Mouse (Mus musculus): ENCODE measurements around the gene Trim28. TPM values are rescaled to one million over a fixed set of nuclear protein-coding genes. Genes with fewer than 3 reads are reported as not detected.

The Trim28 gene
- polyA plus RNA-seq, 1 experiment from 2014 or later, result 480 TPM

DNA sequence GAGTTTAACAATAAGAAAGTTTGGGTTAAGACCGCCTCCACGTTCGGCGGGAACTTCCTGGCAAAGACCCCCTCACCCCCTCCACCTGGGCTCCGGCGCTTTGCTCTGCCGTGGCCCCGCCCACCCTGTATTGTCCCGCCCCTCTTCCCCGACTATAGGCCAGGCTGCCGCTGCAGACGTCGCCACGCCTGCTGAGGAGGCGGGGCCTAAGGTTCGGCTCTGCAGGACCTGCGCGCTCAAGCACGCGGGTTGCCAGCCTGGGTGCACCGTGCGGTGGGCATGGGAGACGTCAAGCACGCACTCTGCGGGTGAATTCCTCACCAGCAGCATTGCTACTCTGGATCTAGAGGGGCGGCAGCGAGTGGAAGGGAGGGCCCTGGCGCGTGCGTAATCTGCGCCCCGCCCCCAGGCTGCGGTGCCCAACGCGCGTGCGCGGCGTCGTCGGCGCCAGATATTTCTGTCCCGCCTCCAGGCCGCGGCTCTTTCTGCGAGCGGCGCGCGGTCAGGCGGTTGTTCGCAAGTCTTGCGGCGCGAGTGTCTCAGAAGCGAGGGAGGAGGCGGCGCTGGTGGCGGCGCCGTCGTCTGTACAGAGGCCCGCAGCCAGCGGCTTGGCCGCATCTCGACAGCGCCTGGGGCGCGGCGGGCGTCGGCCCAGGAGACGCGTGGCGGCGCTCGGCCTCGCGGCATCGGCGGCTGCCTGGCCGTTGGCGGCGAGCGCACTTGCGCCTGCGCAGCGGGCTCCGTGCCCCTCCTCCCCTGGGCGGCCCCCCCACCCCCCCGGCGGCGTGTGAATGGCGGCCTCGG is 25.2 kb downstream of the Trim28 start:
- WGBS, result under 1% methylated on average over 74 of the region's 95 CpGs
- ATAC-seq (ENCODE audit: insufficient number of reproducible peaks, insufficient read depth, low FRiP score, low TSS enrichment), result peak; percentile 74
- Histone ChIP-seq H3K4me2 (replicated peaks) (peak overlapping the region; percentile 99), H3K4me1 (peaks cover 15% of the 10 kb centered on the region), H3K27me3 (no peaks in the 10 kb centered on the region), H3K4me3 (peak overlapping the region; percentile 93), H3K36me3 (peaks cover 38% of the 10 kb centered on the region), H3K27ac (peak overlapping the region; percentile 100), H3K9ac (peak overlapping the region; percentile 98), H3K9me3 (no peaks in the 10 kb centered on the region)

DNA sequence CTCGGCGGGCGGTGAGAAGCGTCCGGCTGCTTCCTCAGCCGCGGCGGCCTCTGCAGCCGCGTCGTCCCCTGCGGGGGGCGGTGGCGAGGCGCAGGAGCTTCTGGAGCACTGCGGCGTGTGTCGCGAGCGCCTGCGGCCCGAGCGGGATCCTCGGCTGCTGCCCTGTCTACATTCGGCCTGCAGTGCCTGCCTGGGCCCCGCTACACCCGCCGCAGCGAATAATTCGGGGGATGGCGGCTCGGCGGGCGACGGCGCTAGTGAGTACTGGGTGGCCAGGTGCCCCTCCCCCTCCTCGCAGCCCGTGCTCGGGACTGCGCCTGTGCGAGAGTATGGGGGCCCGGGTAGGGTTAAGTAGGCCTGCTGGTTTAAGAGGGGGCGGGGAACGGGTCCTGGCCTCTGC is 25.9 kb downstream of the Trim28 start:
- ATAC-seq (ENCODE audit: insufficient number of reproducible peaks, insufficient read depth, low FRiP score, low TSS enrichment), result peak; percentile 61
- peak overlapping the region; percentile 99 for H3K4me2 ChIP-seq (replicated peaks)
- no peaks in the 10 kb centered on the region for H3K9me3 ChIP-seq
- peaks cover 45% of the 10 kb centered on the region for H3K36me3 ChIP-seq
- H3K9ac ChIP-seq, result peak overlapping the region; percentile 98
- under 1% methylated on average over 28 of the region's 44 CpGs for WGBS
- peak overlapping the region; percentile 93 for H3K4me3 ChIP-seq
- peaks cover 15% of the 10 kb centered on the region for H3K4me1 ChIP-seq
- peak overlapping the region; percentile 100 for H3K27ac ChIP-seq
- no peaks in the 10 kb centered on the region for H3K27me3 ChIP-seq

DNA sequence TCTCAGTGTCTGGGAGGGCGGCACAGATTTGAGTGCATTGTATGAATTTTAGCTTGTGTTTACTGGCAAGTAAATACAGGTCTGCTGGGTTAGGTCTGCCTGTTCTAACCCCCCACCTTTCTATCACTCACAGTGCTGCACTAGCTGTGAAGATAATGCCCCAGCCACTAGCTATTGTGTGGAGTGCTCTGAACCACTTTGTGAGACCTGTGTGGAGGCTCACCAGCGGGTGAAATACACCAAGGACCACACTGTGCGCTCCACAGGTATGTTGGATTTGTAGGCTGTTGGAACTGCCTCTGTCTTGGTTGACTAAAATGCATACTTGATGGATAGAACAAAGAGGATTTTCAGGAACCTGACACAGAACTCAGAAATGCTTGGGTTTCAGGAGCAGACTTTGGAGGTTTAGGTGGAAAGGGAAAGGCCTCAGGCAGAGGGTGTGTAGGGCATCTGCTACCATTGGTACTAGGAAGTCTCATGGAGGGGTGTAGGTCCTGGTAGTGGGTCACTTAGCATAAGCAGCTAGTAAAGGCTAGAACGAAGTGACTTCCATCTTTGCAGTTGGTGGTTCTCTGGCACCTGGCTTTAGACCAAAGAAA is 26.7 kb downstream of the Trim28 start:
- Histone ChIP-seq H3K9me3 (no peaks in the 10 kb centered on the region), H3K36me3 (peaks cover 53% of the 10 kb centered on the region), H3K27me3 (no peaks in the 10 kb centered on the region), H3K4me1 (peaks cover 15% of the 10 kb centered on the region), H3K27ac (peak overlapping the region; percentile 100), H3K4me3 (peak overlapping the region; percentile 93), H3K4me2 (replicated peaks) (peak overlapping the region; percentile 99), H3K9ac (peak overlapping the region; percentile 98)
- no peak for ATAC-seq (ENCODE audit: insufficient number of reproducible peaks, insufficient read depth, low FRiP score, low TSS enrichment)
- WGBS, result 27% methylated on average over 4 of the region's 4 CpGs

DNA sequence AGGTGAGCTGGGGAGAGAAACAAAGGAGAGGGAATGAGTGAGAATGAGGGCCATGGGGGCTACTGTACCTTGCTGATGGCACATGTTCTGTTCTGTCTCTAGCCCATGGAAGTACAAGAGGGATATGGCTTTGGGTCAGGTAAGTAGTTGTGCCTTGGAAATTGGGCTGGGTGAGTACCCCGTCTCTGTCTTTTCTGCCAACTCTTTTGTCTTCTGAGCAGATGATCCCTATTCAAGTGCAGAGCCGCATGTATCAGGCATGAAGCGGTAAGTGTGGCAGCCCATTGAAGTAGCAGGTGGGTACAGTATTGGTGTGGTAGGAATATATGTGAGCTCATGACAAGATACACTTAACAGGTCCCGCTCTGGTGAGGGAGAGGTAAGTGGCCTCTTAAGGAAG is 30.1 kb downstream of the Trim28 start:
- Histone ChIP-seq H3K27me3 (no peaks in the 10 kb centered on the region), H3K36me3 (peaks cover 81% of the 10 kb centered on the region), H3K4me1 (peaks cover 24% of the 10 kb centered on the region), H3K9me3 (no peaks in the 10 kb centered on the region), H3K27ac (no peak overlapping the region), H3K4me2 (replicated peaks) (no peak overlapping the region), H3K9ac (no peak overlapping the region), H3K4me3 (no peak overlapping the region)
- 96% methylated on average over 4 of the region's 4 CpGs for WGBS
- ATAC-seq (ENCODE audit: insufficient number of reproducible peaks, insufficient read depth, low FRiP score, low TSS enrichment), result no peak

DNA sequence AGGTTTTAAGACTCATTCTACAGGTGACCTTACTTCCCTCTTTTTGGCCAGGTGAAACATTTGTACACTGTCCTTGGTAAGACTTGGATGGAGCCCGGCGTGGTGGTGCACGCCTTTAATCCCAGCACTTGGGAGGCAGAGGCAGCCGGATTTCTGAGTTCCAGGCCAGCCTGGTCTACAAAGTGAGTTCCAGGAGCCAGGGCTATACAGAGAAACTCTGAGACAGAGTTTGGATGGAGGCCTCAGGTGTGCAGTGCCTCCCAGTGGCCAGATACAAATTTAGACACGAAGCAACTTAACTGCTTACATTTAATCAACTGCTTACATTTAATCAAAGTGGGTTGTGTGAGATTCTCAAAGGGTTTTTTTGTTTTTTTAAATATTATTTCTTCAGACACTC is 32.2 kb downstream of the Trim28 start:
- WGBS, result 75% methylated on average over 5 of the region's 5 CpGs
- Histone ChIP-seq H3K36me3 (peaks cover 87% of the 10 kb centered on the region), H3K4me1 (peaks cover 29% of the 10 kb centered on the region), H3K4me2 (replicated peaks) (no peak overlapping the region), H3K4me3 (no peak overlapping the region), H3K27ac (no peak overlapping the region), H3K9ac (no peak overlapping the region), H3K27me3 (no peaks in the 10 kb centered on the region), H3K9me3 (no peaks in the 10 kb centered on the region)
- ATAC-seq (ENCODE audit: insufficient number of reproducible peaks, insufficient read depth, low FRiP score, low TSS enrichment), result no peak

DNA sequence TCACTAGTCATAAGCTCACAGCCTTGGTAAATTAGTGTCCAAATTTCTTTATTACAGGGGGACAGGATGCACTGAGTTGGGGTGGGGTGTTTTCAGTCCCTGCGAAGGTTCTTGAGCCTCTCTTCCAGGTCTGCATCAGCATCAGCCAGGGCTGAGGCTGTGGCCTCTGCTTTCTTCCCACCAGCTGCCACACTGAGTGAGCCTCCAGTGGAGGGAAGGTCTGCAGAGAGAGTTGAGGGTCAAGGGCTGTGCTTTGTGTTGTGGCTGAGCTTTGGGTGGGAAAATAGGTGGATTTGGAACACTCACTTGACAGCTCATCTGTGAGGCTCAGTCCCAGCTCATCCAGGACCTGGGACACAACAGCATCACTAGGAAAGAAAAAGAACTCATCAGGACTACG is 33.1 kb downstream of the Trim28 start:
- no peak overlapping the region for H3K4me2 ChIP-seq (replicated peaks)
- H3K9ac ChIP-seq, result no peak overlapping the region
- peaks cover 82% of the 10 kb centered on the region for H3K36me3 ChIP-seq
- H3K4me1 ChIP-seq, result peaks cover 28% of the 10 kb centered on the region
- no peaks in the 10 kb centered on the region for H3K9me3 ChIP-seq
- 84% methylated on average over 2 of the region's 2 CpGs for WGBS
- ATAC-seq (ENCODE audit: insufficient number of reproducible peaks, insufficient read depth, low FRiP score, low TSS enrichment), result no peak
- H3K4me3 ChIP-seq, result no peak overlapping the region
- no peak overlapping the region for H3K27ac ChIP-seq
- H3K27me3 ChIP-seq, result no peaks in the 10 kb centered on the region

DNA sequence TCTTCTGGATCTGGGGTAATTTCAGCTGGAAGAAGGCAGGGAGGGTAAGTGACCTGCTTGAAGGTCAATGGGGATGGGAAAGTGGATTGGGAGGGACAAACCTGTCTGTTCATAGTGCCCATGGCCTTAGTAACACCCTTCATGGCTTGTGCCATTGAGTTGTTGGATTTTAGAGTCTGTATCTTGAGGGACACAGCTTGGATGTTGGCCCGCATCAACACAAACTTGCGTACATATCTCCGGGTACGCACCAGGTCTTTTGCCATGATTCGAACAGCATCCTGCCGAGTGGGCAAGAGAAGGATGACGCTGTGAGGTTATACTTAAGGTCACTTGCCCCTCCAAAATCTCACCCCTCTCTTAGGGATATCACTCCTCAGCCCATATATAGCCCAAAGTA is 33.6 kb downstream of the Trim28 start:
- Histone ChIP-seq H3K4me1 (peaks cover 28% of the 10 kb centered on the region), H3K4me3 (no peak overlapping the region), H3K9ac (no peak overlapping the region), H3K4me2 (replicated peaks) (no peak overlapping the region), H3K27ac (no peak overlapping the region), H3K27me3 (no peaks in the 10 kb centered on the region), H3K36me3 (peaks cover 76% of the 10 kb centered on the region), H3K9me3 (no peaks in the 10 kb centered on the region)
- no peak for ATAC-seq (ENCODE audit: insufficient number of reproducible peaks, insufficient read depth, low FRiP score, low TSS enrichment)
- WGBS, result 90% methylated on average over 7 of the region's 7 CpGs

DNA sequence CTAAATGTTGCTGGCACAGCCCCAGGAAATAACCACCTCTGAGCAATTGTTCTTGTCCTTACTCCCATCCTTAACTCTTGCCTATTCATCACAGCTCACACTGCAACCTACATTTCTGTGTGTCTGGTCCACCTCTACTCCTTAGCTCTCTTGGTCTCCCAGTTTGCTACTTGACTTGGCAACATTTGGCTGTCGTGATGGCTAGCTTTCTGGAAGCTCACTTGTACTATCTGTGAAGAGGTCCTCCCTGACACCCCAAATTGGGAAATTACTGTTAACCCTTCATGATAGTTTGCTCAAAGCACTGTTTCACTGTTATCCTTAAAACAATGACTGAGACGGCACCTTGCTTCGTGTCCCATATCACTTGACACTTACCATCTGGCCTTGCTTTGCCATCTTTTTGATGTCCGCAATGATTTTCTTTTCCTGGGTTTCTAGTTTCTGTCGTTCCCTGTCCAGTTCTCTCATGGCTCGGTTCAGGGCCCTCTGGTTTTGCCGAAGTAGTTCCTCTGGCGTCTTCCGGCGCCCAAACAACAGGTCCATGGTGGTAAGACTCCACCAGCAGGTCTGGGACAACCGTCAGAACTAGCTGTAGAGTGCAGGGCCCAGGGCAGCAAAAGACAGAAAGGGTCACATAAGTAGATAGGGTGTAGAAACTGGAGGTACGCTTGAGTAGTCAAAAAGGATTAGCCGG is 34.7 kb downstream of the Trim28 start:
- peaks cover 66% of the 10 kb centered on the region for H3K36me3 ChIP-seq
- H3K27me3 ChIP-seq, result no peaks in the 10 kb centered on the region
- peak overlapping the region; percentile 58 for H3K9ac ChIP-seq
- H3K4me1 ChIP-seq, result peaks cover 28% of the 10 kb centered on the region
- ATAC-seq (ENCODE audit: insufficient number of reproducible peaks, insufficient read depth, low FRiP score, low TSS enrichment), result no peak
- peak overlapping the region; percentile 71 for H3K4me2 ChIP-seq (replicated peaks)
- WGBS, result 53% methylated on average over 13 of the region's 13 CpGs
- H3K9me3 ChIP-seq, result no peaks in the 10 kb centered on the region
- peak overlapping the region; percentile 85 for H3K27ac ChIP-seq
- H3K4me3 ChIP-seq, result peak overlapping the region; percentile 45

DNA sequence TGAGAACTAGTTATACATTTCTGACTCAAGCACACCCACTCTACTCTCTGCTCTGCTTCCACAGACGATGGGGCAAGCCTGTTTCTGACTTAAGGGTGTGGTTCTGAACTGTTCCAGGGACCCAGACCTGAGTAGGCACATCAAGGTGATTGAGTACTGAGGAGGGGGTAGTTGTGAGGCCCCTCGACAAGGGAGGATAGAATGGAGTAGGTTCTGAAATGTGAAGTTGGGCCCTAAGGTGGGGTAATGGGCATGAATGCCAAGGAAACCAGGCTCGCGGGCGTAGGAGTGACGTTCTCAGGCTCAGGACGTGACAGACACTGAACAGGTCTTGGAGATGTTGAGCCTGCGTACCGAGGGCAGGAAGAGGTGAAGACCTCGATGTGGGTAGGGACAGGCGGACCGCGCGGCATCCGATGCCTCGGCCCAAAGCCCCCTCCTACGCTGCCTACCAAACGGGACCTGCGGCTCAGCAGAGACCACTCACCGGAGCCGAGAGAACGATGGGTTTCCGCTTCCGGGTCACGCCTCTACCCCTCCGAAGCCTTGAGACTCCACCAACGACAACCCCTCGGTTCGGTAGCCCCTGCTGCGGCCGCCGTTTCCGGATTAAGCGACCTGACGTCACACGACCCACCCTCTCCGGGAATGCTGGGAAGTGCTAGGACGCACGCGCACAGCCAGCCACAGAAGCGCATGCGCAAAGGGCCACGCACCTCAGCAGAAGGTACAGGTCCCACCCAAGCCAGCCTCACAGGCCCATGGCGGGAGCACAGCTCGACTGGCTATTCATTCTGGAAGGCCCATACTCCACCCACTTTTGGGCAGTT is 35.4 kb downstream of the Trim28 start, which contains the start of gene Chmp2a:
Gene Chmp2a (minus strand): TSS at position 660 of the 830 bp plus-strand sequence.
- Histone ChIP-seq H3K27me3 (no peaks in the 10 kb centered on the region), H3K27ac (peak within 1 kb of the TSS; percentile 85), H3K4me1 (peaks cover 33% of the 10 kb centered on the region), H3K4me3 (peak within 1 kb of the TSS; percentile 45), H3K9me3 (no peaks in the 10 kb centered on the region), H3K4me2 (replicated peaks) (peak within 1 kb of the TSS; percentile 71), H3K9ac (peak within 1 kb of the TSS; percentile 58), H3K36me3 (peaks cover 58% of the 10 kb centered on the region)
- peak; percentile 75 for ATAC-seq (ENCODE audit: insufficient number of reproducible peaks, insufficient read depth, low FRiP score, low TSS enrichment)
- WGBS, result under 1% methylated on average over 45 of the region's 45 CpGs

DNA sequence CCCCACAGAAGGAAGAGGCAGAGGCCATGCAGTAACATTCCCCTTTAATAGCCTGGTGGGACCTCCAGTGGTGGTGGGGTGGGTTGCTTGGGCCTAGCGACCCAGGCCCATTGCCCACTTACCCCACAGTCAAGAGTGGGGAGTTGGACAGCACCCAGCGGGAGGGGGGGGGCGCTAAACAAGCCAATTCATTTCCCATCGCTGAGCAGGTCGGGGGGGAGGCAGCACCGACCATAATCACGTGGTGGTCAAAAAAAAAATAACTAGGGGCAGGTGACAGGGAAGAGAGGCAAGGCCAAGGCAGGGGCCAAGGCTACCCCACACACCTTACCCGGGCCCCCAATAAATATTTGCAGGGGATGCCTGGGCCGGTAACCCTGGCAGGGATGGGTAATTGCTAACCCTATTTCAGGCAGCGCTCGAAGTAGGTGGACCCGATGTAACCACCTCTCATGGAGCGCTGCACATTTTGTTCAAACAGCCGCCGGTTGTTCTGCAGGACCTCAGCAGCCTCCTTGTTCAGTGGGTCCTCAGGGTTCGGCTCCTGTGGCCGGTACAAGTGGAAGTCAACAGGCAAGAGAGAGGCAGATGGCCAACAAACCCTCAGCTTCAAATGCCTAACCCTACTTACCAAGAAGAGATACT is 36.4 kb downstream of the Trim28 start:
- 86% methylated on average over 17 of the region's 17 CpGs for WGBS
- peak overlapping the region; percentile 85; the same call in 1 of the 2 replicates for H3K27ac ChIP-seq
- H3K9ac ChIP-seq, result no peak overlapping the region; the same call in 1 of the 2 replicates
- ATAC-seq (ENCODE audit: insufficient number of reproducible peaks, insufficient read depth, low FRiP score, low TSS enrichment), result no peak; the same call in 1 of the 2 replicates
- no peak overlapping the region for H3K4me3 ChIP-seq
- H3K36me3 ChIP-seq, result peaks cover 48% of the 10 kb centered on the region
- peaks cover 33% of the 10 kb centered on the region for H3K4me1 ChIP-seq
- no peaks in the 10 kb centered on the region for H3K9me3 ChIP-seq
- no peaks in the 10 kb centered on the region for H3K27me3 ChIP-seq
- peak overlapping the region; percentile 71 for H3K4me2 ChIP-seq (replicated peaks)

DNA sequence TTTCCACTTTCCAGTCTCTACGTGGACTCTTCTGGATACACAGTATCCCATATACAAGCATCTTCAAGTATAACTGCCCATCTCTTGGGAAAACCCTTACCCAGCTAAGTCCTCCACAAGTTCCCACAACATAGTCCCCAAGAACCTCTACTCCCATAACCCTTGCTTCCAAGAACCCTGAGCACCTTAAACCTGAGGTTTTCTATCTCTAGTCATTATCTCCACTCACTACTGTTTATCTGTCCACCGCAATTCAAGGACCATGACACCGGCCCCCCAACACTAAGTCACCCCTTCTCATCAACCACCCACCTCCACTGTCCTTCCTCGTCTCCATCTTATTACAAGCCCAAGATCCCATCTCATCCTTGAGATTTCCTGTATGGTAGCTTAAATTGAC is 37.9 kb downstream of the Trim28 start:
- Histone ChIP-seq H3K4me2 (replicated peaks) (peak overlapping the region; percentile 90), H3K27ac (peak overlapping the region; percentile 100), H3K27me3 (peaks cover 14% of the 10 kb centered on the region), H3K4me1 (peaks cover 33% of the 10 kb centered on the region), H3K36me3 (peaks cover 35% of the 10 kb centered on the region), H3K9ac (peak overlapping the region; percentile 92), H3K9me3 (no peaks in the 10 kb centered on the region), H3K4me3 (peak overlapping the region; percentile 81)
- 41% methylated on average over 4 of the region's 4 CpGs for WGBS
- ATAC-seq (ENCODE audit: insufficient number of reproducible peaks, insufficient read depth, low FRiP score, low TSS enrichment), result no peak

All from embryonic facial prominence, embryonic 12.5 days (tissue).